Mouse (Mus musculus) regulatory T cell (primary cell): ENCODE measurements around the gene Ly75.

Experiments
- in situ Hi-C: fragments of 300-600 bp; cut with MboI, MseI; formaldehyde crosslinking; loops from one replicate; pipeline ENCODE4 v1.15.1; 2025; ENCODE audit warnings: high pct_unique_total_duplicates

Ly75 gene

DNA sequence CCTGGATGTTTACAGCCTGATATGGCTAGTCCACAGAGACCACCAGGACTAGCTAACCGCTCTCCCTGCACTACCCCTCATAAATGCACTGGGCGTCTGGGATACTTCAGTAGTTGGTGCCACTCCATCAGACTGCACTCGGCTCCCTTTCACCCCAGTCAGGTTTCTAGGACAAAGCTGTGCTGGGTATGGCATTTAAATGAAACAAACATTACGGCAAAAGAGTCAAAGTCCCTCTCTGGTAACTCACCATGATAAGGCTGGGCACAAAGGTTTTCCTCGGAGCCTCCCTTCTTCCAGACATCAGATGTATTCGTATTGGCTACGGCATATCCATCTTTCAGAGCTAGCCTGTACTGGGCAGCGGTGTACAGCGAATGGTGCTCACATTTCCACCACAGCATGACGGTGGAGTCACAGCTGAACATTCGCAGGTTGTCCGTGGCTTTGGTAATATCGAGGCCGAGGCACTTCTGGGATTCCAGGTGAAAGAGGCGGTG is 7.4 kb downstream of the Ly75 start:
- in situ Hi-C loops = no loop called here

DNA sequence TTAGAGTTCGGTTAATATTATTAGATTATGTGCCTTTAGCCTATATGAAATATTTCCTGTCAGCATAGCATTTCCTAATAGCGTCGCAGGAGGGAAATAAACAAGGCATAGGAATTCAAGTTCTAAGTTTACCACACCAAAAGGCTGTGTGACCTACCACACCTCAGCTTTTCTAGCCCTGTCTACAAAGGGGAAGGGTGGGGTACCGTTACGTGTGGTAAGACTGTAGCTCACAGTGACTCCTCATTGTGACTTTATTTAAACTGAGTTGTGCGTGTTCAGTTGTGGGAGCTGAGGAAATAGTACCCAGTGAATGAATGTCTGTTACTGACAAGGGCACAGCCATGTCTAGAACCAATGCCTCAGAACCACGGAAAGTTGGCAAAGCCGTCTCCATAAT is 8.0 kb downstream of the Ly75 start:
- in situ Hi-C loops = no loop called here

DNA sequence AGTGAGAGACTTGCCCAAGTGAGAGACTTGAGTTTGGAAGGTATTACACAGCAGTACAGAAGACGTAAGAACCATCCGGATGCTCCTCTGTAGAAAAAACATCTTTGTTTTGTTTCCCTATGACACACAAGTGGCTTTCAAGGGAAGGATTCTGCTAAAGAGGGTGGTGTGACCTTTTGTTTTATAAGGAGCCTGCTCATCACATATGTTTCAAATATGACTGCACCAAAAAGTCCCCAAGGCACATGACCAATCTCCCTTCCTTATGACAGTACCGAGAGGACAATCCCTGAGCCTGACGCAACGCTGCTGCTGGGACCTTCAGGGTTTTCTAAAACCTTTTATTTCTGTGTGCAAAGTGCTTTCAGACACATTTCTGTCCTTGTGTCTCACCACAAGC is 12.9 kb downstream of the Ly75 start:
- in situ Hi-C loops = loop anchor here (25.0 kb wide), 1 partner anchor 1333 kb away; no protein-coding TSS in a partner anchor

DNA sequence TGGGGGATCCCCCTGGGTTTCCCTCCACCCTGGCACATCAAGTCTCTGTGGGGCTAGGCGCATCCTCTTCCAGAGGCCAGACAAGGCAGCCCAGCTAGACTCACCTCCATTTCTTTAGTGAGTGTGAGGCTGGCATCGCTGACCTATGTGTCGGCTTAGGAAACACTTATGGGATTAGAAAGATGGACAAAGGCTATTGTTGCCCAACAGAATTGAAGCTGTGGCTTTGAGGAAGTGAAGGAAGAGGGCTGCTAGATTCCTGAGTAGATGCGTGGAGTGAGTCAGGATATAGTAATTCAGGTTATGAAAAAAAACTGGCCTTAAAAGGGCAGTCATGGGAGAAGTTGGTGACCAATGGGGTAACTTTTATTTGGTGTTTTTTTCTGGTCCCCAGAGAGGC is 13.6 kb downstream of the Ly75 start:
- in situ Hi-C loops = loop anchor here (25.0 kb wide), 1 partner anchor 1332 kb away; no protein-coding TSS in a partner anchor

DNA sequence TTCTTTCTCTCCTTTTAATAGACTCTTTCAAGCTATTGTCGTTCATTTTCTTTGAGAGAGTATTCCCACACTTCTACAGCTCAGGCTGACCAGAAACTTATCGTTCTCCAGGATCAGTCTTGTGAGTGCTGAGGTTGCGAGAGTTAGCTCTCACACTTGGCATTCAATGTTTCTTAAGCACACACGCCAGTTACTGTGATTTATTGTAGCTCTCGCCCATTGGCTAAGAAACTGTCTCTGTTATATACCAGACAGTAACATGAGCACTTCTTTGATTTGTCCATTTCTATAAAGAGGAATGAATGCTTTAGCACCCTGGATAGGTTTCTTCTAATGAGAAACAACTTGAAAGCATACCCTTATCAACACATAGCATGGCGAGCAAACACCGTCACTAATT is 15.2 kb downstream of the Ly75 start:
- in situ Hi-C loops = loop anchor here (25.0 kb wide), 1 partner anchor 1331 kb away; no protein-coding TSS in a partner anchor

DNA sequence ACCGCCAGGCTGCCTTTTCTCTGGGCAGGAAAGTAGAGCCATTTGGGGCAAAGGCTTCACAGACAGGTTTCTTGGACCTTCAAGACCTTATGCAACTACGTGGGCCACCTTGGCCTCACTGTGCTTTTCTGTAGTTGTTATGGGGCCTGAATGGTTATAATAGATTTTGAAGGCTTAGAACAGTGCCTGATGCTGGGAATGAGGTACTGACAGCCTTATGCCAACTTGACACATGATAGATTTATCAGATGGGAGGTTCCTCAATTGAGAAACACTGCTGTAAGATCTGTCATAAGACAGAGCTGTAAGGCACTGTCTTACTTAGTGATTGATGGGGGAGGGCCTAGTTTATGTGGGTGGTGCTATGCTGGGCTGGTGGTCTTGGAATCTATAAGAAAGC is 15.9 kb downstream of the Ly75 start:
- in situ Hi-C loops = loop anchor here (25.0 kb wide), 1 partner anchor 1330 kb away; no protein-coding TSS in a partner anchor

DNA sequence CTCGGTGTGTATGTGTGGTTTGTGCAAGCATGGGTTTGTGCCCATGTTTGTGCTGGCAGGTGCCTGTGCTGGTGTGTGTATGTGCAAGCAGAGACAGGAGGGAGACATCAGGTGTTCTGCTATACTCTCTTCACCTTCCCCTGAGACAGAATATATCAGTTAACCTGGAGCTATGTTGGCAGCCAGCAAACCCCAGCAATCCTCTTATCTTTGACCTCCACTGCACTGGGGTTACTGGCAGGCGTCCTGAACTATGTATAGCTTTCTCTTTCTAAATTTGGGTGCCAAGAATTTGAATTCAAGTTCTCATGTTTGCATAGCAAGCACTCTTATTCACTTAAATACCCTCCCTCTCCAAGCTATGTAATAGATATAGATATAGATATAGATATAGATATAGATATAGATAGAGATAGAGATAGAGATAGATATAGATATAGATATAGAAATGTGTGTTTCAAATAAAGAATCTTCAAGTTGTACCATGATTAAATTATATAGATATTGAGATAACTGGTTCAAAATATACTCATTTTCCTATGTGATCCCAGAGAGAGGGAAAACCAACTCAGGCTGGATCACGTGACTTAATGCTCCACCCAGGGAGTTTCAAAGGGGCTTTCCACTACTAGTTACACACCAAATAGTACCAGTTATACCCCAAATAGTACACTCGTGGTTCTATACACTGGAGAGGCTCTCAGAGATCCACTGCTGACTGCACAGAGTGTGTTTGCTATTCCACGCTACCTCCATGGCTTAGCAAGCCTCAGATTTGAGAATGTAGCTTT is 17.1 kb downstream of the Ly75 start:
- in situ Hi-C loops = loop anchor here (25.0 kb wide), 1 partner anchor 1329 kb away; no protein-coding TSS in a partner anchor

DNA sequence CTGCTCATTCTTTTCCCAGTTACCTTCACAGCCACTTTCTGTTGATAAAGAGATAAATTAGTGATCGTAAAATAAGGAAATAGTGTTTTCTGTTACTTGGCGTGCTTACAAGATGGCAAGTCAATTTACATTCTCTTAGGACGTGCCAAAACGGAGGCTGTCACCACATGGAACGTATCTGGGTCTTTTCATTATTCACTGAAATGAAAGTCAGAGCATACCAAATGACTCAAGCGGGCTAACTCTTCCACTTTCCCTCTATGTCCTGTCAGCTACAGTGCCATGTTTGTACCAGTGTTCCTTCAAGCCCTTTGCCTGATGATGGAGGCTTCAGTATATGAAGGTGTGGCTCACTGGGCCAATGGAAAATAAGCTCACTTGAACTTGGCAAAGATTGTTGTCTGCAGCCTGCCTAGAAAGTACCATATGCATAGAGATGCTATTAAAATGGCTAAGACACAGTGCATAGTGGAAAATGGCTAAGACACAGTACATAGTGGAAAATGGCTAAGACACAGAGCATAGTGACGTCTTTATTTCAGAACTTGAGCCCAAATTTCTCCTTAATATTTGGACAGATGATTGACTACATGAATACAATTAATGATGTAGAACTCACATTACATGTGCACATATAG is 17.8 kb downstream of the Ly75 start:
- in situ Hi-C loops = loop anchor here (25.0 kb wide), 1 partner anchor 1328 kb away; no protein-coding TSS in a partner anchor

DNA sequence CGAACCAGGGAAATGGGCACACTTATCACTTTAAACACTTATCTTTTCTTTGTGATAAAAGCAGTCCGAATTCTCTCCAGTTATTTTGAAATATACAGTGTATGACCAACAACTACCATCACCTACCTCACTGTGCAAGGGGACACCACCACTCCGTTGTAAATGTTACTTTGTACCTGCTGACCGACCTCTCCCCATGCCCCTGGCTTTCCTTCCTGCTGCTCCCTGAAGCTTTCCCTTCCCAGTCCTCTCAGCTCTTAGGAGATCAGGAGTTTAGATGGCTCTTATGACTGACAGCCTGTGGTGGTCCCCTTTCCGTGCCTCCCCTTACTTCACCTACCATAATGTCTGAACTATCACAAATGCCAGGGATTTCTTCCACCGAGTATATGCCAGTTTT is 21.0 kb downstream of the Ly75 start:
- in situ Hi-C loops = loop anchor here (25.0 kb wide), 1 partner anchor 1325 kb away; no protein-coding TSS in a partner anchor

DNA sequence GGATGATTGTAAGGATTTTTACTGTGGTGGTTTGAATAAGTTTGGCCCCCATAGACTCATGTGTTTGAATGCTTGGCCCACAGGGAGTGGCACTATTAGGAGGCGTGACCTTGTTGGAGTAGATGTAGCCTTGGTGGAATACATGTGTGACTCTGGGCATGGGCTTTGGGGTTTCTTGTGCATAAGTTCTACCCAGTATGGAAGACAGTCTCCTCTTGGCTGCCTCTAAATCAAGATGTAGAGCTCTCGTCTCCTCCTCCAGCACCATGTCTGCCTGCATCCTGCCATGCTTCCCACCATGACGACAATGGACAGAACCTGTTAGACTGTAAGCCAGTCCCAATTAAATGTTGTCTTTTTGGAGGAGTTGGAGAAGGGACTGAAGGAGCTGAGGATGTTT is 23.3 kb downstream of the Ly75 start:
- in situ Hi-C loops = loop anchor here (25.0 kb wide), 1 partner anchor 1322 kb away; no protein-coding TSS in a partner anchor

DNA sequence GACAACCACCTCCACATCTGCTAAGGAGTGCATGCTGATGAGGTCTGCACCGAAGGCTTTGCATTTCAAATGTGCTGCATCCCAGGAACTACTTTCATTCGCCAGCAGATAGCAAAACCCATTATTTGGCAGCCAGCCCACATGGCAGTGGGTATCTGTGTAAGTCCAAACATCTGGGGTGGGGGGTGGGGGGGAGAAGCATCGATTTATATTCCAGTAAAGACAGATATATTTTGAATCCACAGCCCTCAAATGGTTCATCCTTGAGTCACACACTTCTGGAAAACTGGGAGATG is 27.8 kb downstream of the Ly75 start:
- in situ Hi-C loops = loop anchor here (25.0 kb wide), 1 partner anchor 1318 kb away; no protein-coding TSS in a partner anchor

DNA sequence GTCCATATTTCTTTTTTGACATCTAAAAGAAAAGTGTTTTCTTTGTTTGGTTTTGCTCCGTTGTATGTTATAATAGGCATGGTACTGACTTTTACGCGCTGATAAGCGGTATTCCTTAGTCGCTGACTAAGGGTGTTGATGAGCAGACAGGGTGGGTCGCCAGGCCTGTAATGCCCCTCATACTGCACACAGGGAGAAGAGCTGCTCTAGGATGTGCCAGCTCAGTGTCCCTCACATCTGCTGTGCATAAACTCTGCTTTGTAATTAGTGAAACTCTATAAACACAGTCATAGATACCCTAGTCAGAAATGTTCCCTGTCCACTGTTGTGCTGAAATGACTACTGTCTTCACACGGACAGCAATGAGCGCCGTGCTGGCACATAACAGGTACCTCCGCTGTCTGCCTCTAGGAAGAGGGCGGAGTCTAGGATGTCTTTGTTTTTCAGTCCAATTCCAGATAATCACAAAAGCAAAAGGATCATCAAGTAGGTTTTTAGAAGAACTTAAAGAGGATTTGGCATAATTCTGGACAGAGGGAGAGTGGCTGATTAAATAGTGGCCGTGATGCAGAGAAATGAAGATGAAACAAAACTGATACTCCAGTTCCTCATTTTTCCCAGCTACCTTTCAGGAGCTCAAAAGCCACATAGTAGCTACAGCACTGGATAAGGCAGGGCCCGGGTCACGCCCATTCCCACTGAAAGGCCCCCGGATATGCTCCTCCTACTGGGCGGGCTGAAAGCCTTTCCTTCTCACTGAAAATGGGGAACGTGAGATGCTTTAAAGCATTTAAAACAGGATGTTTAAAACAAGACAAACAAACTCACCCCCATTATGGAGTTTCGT is 28.3 kb downstream of the Ly75 start:
- in situ Hi-C loops = loop anchor here (25.0 kb wide), 1 partner anchor 1317 kb away; no protein-coding TSS in a partner anchor

DNA sequence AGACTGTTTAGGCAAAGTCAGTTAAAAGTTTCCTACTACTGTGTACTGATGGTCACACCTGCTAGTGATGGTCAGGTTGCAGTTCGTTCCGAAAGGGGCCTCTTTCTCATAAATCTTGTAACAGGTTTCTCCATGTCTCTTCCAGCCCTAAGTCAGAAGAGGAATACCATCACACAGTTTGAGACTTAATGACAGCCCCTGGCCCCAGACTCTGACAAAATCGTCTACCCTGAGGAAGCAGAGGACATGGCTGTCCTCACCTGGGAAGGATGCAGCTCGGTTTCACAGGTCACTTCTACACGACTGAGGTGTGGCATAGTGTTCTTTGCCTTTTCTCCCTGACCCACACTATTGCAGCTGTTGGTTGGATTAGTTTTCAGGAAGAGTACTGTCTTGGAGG is 30.8 kb downstream of the Ly75 start:
- in situ Hi-C loops = loop anchor here (25.0 kb wide), 1 partner anchor 1315 kb away; no protein-coding TSS in a partner anchor

DNA sequence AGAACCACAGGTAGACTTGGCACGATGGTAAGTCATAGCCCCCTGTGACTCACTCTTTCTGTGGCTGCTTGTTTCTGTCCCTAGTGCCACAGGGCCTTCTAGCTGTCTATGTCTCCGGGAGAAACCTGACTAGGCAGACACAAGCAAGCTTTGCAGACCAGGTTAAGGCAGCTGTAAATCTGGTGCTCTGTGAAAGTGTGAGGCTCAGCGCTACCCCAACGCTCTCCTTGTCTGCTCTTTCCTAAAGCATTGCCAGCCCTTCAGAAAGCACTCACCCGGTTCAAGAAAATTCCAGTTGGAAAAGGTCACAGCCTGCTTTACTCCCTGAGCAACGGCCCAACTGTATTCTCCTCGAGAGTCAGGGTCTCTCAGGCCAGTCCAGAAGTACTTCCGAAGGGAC is 31.3 kb downstream of the Ly75 start:
- in situ Hi-C loops = loop anchor here (25.0 kb wide), 1 partner anchor 1314 kb away; no protein-coding TSS in a partner anchor

DNA sequence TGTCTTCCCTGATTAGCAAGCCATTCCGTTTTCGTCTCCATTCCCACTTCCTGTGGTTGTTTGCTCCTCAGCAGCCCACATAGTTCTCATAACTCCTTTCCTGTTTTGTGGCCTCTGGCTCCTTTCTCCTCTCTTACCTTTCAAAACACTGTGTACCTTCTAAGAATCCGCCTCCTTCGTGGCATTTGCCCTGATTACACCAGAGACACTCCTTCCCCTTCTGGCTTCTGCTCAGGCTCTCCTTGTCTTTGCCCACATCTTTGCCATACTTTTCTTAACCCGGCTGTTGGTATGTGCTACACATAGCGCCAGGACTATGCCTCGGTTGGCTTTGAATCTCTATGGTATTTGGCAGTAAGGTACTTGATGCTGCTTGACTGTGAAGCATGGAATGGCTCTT is 35.2 kb downstream of the Ly75 start:
- in situ Hi-C loops = no loop called here

DNA sequence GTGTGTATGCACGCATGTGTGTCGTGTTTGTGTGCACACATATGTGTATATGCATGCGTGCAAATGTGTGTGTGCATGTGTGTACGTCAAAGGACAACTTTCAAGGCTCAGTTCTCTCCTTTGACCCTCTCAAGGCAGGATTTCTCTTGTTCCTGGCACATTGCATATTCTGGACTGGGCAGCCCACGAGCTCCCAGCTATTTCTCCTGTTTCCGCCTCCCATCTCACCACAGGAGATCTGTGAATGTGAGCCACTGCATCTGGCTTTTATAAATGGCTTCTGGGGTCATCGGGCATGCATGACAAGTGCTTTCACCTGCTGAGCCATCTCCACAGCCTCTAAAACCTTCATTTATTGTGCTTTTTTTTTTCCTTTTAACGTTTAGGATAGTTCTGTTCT is 36.6 kb downstream of the Ly75 start:
- in situ Hi-C loops = no loop called here

DNA sequence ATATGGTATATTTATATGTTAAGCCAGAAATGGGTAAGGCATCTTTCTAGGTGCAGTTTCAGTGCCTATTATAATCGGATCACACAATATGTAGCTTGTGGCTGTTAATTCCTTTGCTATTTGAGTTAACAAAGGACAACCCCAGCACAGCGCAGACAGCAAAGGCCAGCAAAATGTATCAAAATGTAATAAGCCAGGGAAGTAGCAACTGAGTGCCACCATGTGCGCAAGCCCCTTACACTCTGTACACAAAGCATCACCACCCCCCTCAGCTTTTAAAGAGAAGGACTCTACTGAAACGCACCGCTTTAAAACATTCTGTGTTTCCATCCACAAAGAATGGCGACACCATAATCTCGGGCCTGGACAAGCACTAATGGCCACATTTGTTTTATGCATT is 37.4 kb downstream of the Ly75 start:
- in situ Hi-C loops = no loop called here

DNA sequence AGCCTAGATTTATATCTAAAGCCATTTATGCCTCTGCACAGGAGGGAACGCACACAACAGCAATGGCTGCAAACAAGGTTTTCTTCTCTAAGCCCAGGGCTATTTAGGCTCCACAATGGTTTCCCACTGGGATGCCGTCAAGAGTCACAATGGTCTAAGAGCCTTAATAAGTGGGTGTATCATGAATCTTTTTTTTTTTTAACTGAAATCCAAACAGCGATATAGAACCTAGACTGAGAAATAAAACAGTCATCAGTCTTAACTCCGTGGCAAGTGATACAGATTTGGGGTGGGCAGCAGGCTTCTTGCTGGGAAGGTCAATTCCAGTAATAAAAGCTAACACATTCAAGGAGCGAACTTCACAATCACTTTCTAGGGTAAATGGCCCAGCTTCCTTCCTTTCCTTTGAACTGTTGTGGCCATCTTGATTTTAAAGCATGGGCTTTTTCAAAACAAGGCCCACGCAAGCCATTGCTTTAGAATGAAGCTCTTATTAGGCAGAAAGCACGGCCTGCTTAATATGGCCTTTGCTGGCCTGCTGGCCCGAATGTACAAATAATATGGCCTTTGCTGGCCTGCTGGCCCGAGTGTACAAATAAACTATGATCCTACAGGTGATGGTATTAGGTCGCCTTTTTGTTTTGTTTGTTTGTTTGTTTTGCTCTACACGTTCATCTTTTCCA is 39.4 kb downstream of the Ly75 start:
- in situ Hi-C loops = no loop called here

DNA sequence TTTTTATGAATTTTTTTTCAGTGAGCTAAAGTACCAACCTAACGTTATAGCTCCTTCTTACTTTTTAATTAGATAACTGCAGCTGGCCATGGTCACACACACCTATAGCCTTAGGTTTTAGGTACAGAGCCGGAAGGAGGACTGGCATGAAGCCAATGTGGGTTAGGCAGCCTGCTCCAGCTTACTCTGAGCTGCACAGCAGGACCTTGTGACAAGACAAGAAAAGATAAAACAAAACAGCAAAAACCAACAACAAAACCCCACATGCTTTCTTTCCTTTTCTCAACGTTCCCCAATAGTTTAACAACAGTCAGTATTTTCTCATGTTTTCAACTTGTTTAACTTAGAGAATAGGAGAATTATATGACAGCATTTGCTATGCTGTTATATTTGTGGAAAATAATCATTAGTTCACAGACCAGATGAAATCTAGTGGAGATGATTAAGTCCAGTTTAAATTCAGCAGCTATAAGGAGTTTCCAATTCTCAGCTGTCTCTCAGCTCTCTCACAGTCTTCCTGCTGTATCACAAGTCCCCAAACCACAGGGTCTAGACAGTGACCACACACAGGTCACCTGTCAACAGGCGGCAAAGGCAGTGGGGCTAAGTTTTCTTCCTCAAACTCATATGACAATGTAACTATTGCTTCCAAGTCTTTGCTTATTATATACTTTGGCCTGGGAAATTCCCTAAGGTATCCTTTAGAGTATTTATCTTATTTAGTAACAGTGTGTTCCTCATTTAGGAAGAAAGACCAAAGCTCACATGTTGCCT is 40.8 kb downstream of the Ly75 start:
- in situ Hi-C loops = no loop called here

DNA sequence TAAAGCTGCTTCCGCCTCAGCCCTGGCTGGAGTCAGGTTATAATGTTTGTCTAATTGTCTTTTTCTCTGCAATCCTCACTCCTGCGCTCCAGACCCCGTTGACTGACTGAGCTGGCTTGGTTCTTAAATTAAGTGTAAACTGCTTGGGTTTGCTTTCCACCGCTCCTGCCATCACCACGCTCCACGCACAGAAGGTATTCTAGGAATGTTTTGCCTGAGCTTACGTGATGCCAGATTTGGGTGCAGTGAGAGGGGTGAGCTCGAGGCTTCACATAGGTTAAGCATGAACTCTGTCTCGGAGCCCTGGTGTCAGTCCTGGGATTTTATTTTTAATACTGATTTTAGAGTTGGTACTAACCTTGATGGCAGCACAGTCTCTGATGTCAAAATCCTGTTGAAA is 45.2 kb downstream of the Ly75 start:
- in situ Hi-C loops = loop anchor here (10.0 kb wide), 1 partner anchor 77 kb away; no protein-coding TSS in a partner anchor
